Mouse (Mus musculus): Measurements from ENCODE around the gene Pkd1.

Pkd1 gene

DNA sequence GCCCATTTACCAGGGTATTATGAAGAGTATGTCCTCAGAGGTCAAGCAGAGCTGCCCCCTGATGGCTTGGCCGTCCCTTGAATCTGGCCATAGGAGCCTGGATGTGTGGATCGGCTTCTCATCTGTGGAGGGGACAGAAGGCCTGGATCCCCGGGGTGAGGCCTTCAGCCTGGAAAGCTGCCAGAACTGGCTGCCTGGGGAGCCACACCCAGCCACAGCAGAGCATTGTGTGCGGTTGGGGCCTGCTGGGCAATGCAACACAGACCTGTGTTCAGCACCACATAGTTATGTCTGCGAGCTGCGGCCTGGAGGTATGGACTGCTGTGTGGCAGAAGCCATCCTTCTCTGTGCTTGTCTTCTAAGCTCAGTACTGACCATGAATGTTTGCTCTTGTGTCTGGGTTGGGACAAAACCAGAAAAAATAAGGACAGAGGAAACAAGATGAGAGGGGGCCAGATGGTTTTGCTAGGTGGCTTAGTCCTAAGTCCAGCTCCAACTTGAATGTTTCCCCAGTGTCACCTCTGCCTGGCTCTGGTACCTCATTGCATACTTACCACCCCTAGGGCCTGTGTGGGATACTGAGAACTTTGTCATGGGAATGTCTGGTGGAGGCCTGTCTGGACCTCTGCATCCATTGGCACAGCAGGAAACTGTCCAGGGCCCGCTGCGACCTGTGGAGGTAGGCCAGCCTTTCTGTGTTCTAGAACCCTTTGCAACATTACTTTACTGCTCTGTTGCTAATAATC, 17.6 kb downstream of the Pkd1 start:
- DNase-seq = no peak

DNA sequence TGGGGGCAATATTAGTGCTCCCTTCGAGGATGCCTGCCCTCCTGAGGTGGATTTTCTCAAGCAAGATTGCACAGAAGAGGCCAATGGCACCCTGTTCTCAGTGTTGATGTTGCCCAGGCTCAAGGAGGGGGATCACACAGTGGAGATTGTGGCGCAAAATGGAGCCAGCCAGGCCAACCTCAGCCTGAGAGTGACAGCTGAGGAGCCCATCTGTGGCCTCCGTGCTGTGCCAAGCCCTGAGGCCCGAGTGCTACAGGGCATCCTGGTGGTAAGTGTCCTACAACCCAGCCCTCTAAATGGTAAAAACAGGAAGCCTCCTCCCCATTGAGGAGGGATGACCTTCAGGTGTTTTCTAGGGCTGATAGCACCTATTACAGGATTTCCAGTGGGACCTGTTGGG, 20.2 kb downstream of the Pkd1 start:
- no peak for DNase-seq

DNA sequence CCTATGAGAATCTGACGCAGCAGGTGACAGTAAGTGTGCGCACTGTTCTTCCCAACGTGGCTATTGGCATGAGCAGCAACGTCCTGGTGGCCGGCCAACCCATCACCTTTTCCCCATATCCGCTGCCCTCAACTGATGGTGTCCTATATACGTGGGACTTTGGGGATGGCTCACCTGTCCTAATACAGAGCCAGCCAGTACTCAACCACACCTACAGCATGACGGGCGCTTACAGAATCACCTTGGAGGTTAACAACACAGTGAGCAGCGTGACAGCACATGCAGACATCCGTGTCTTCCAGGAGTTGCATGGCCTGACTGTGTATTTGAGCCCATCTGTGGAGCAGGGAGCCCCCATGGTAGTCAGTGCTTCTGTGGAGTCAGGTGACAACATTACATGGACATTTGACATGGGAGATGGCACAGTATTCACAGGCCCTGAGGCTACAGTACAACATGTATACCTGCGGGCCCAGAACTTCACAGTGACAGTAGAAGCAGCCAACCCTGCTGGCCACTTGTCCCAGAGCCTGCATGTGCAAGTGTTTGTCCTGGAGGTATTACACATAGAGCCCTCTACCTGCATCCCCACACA, 23.1 kb downstream of the Pkd1 start:
- no peak for DNase-seq

DNA sequence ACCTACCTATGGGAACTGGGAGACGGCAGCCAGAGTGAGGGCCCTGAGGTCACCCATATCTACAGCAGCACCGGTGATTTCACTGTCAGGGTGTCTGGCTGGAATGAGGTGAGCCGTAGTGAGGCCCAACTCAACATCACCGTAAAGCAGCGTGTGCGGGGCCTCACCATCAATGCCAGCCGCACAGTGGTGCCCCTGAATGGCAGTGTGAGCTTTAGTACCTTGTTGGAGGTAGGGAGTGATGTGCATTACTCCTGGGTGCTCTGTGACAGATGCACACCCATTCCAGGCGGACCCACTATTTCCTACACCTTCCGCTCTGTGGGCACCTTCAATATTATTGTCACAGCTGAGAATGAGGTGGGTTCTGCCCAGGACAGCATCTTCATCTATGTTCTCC, 24.2 kb downstream of the Pkd1 start:
- DNase-seq = no peak

DNA sequence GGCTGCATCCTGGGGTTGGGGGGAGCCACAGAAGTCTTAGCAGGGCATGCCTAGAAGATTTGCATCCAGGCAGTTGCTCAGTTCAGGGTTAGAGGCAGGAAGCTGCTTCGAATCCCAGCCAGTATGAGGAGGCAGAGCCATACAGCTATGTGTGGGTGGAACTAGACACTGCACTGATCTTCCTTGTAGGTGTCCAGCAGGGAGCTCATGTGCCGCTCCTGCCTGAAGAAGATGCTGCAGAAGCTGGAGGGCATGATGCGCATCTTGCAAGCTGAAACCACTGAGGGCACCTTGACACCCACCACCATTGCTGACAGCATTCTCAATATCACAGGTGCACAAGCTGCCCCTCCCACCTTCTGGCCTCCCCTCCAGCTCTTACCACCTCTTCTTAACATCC, 29.9 kb downstream of the Pkd1 start:
- DNase-seq = no peak

DNA sequence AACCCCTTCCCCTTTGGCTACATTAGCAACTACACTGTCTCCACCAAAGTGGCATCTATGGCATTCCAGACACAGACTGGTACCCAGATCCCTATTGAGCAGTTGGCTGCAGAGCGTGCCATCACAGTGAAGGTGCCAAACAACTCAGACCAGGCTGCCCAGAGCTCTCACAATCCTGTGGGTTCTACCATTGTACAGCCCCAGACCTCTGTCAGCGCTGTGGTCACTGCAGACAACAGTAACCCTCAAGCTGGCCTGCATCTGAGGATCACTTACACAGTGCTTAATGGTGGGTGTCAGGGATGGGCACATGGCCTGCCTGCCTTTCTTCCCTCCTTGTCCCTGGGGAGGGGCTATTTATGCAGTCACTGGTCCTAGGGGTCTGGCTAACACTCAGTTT, 30.7 kb downstream of the Pkd1 start:
- no peak for DNase-seq

DNA sequence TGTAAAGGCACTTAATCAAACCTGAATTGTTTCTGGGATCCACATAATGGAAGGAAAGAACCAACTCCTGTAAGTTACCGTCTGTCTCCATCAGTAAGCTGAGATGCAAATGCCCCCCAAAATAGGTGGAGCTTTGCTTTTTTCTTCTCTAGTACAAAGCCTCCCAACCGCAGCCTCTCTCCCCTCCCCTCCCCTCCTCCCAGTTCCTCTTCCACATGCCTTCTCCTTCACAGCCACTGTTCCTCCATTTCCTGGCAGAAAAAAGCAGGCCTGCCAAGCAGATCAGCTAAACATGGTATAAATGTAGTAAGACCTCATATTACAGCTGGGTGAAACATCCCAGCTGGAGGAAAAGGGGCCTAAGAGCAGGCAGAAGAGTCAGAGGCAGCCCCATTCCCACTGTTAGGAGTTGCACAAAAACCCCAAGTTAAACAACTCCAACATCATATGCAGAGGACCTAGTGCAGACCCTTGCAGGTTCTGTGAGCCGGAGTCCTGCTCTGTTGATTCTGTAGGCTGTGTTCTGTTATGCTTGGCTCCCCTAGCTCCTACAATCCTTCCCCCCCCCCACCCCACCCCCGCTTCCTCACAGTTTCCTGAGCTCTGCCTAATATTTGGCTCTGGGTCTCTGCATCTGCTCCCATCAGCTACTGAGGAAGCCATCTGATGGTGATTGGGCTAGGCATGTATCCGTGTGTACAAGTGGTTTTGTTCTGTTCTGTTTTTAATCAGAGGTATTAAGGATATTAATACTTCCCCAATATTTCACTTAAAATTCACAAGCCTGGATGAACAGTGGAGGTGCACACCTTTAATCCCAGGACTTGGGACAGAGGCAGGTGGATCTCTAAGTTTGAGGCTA, 34.2 kb downstream of the Pkd1 start:
- DNase-seq = no peak

DNA sequence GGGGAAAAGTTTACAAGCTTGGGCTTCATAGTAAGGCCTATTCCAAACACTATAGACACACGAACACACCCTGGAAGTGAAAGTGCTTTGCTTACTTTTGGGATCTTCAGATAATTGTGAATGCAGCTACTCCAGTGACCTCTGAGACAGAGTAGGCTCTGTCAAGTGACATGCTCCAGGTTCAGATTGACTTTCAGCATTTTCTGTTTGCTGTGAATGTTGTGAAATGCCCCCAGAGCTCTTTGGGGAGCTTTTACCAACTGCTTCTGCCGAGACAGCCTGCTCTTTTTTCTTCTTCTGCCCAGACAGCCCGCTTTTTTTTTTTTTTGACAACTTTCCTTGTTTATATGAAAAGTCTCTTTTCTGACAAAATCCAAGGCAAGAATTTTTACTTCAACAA, 34.9 kb downstream of the Pkd1 start:
- no peak for DNase-seq

DNA sequence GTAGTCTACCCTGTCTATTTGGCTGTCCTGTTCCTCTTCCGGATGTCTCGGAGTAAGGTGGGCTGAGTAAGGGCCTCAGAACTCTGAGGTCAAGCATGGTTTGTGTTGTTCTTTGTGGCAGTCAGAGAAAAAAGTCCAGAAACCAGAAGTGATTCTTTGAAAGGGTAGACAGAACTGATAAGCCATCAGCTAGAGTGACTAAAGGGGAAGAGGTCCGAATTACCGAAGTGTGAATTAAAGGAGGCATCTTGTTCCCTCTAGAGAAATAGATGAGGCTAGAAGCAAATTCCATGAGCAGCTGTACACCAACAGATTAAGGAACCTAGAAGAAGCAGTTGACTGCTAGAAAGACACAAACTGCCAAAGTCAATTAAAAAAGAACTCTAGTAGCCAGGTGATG, 36.9 kb downstream of the Pkd1 start:
- DNase-seq = no peak

DNA sequence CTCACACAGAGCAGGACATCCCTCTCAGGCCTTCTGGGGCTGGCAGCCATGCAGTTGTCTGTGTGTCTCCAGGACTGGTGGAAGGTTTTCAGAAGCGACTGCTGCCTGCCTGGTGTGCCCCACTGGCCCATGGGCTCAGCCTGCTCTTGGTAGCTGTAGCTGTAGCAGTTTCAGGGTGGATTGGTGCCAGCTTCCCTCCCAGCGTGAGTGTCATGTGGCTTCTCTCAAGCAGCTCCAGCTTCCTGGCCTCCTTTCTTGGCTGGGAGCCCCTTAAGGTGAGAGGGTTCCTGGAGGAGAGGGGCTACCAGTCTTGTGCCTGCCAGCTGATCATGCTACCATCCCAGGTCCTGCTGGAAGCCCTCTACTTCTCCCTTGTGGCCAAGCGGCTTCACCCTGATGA, 41.3 kb downstream of the Pkd1 start:
- no peak for DNase-seq

DNA sequence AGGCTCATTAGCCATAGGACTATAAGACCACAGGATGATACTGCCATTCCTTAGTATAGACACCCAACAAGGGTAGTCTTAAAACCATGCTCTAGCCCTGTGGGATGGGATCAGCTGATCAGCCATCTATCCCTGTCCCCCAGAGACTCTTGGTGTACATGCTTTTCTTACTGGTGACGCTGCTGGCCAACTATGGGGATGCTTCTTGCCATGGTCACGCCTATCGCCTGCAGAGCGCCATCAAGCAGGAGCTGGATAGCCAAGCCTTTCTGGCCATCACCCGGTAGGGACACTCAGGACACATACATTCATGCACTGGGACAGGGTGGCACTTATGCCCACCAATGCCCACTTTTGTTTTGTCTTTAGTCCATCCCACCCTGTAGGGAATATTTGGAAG, 42.1 kb downstream of the Pkd1 start:
- no peak for DNase-seq

DNA sequence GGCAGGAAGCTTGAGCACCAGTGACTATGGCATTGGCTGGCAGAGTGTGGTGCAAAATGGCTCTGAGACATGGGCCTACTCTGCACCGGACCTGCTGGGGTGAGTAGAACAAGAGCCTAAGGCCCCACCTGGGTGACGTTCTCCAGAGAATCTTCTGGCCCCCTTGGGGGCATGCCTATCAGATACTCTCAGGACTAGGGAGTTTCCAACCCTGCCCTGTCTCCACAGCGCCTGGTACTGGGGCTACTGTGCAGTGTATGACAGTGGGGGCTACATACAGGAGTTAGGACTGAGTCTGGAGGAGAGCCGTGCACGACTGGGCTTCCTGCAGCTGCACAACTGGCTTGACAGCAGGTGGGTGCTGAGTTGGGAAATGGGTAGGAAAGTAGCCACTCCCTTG, 43.6 kb downstream of the Pkd1 start:
- no peak for DNase-seq

DNA sequence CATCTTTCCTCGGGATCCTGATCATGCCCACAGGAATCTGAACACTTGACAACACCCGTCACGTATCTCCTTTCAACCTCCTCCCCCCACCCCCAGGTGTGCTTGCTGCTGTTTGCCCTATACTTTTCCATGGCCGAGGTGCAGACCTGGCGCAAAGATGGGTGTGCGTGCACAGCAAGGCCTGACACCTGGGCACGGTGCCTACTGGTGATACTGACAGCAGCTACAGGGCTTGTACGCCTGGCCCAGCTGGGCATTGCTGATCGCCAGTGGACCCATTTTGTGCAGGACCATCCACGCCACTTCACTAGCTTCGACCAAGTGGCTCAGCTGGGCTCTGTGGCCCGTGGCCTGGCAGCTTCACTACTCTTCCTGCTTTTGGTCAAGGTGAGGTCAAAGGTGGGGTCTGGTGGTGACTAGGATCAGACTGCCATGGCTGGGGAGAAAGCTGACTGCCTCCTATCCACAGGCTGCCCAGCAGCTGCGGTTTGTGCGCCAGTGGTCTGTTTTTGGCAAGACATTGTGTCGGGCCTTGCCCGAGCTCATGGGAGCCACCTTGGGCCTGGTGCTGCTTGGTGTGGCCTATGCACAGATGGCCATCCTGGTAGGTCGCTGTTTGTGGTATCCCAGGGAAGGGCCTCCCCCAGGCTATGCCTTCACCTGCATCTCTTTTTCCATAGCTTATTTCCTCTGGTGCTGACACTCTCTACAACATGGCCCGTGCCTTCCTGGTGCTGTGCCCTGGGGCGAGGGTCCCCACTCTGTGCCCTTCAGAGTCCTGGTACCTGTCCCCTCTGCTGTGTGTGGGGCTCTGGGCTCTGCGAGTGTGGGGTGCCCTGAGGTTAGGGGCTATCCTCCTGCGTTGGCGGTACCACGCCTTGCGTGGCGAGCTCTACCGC, 44.6 kb downstream of the Pkd1 start:
- no peak for DNase-seq

DNA sequence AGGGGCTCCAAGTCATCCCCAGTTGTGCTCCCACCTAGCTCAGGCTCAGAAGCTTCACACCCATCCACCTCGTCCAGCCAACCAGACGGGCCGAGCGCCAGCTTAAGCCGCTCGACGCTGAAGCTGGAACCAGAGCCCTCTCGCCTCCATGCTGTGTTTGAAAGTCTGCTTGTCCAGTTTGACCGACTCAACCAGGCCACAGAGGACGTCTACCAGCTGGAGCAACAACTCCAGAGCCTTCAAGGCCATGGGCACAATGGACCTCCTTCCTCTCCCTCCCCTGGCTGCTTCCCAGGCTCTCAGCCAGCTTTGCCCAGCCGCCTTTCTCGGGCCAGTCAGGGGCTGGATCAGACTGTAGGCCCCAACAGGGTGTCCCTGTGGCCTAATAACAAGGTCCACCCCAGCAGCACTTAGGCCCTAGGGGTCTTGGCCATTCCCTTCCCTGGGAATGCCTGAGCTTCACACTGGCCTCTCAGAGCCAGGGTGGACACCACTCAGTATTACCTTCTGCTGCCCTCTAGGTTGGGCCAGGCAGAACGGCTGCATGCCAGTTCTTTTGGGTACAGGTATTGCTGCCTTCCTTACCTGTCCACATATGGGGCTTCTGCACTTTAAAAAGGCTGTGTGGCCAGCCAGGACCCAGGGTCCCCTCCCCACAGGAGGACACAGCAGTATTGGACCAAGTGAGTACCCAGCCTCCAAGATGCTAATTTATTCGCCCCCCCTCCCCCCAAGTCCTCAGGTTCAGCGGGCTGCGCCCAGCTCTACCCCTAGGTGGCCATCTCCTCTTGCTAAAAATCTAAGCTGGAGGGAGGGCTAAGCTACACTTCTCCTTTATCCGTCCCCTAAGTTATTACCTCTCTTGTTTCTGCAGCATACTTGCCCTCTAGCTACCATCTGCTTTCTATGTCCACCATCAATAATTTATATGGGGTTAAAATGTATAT, 45.8 kb downstream of the Pkd1 start:
- no peak for DNase-seq

DNA sequence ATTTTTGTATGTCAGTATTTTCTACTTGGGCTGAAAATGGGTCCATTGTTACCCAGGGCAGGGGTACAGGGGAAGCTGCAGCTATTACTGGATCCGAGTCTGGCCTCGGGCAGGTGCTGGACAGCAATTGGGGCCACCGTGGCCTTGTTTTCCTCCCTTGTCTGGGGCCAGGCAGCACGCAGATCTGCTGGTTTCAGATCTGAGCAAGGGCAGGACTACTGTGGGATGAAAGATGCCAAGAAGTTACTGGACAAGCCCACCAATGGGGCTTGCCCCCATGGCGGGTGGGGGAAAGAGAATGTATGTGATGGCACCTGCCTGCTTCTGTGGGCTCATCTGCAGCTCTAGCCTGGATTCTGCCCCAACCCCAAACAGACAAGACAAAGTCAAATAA, 46.4 kb downstream of the Pkd1 start:
- no peak for DNase-seq

DNA sequence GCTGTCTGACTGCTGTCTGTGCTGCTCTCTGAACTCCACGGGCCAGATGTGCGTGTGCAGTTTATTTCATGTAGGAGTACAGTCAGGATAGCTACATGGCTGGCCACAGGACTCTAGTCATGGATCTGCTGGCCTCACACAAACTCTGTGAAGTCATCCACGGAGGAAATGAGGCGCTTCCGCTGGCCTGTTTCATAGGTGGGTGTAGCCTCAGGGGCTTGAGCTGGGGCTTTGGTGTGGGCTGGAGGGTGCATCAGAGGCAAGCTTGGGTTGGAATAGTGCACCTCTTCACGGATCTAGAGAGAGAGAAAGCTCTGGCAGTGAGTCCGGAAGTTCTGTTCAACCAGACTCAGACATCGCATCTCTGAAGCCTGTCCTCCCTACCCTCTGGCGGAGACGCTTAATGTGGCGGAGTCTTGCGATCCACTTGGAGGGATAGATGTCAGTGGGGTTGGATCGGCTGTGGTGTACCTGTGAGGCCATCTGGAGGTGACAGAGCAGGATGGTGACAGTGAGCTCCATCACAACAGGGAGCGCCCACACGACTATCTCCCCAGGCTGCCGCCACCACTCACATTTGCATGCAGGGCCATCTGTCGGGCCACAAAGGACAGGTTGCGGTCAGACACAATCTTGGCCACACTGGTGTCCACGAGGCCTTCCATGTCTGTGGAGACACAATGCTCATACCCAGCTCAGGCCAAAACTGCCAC, 47.0 kb downstream of the Pkd1 start:
- DNase-seq = no peak

DNA sequence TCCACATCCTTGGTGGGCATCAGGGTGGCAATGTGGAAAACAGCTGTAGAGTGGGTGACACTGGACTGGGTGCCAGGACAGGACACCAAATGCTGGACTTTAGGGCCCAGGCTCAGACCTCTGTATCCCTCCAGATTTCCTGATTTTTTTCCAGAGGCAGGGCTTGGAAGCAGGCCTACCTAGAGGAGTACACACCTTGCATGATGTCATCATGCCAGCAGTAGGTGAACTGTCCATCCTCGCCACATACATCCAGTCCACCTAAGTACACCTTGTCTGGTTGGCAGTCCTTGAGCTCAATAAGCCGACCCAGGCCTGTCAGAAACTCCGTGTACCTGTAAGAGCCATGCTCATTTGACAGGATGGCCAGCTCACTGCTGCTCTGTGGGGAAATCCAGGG, 48.4 kb downstream of the Pkd1 start:
- no peak for DNase-seq

DNA sequence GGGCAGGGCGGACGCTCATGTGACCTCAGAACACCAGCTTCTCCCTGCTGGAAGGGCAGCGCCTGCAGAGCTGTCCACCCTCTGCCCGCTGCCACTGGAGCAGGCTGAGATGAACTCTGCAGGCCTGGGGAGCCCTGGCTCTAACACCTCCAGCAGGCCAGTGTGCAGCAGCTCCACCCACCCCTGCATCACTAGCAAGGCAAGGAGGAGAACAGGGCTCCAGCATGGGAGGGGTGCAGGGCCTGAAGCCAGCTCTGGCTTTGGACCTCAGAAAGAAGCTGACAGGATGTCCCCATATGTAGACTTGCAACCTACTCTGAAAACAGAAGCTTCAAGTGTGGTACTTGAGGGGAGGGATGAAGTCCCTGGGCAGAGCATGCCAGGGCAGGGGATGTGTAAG, 50.9 kb downstream of the Pkd1 start:
- no peak for DNase-seq

DNA sequence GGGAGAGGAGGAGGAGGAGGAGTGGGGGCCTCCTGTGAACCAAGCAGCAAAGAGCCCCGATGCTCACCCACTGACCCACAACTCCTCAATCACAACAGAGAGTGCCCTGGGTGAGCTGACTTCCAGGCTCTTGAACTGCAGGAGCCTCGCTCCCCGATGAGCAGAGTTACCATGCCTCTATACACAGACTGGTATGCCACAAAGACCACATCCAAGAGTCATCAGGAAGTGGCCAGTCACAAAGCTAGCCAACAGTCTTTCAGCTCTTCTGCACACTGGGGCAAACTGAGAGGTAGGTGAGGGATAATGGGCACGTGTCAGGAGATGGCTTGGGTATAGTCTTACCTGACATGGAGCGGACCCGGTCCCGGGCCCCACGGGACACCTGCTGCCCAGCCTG, 54.3 kb downstream of the Pkd1 start:
- no peak for DNase-seq

DNA sequence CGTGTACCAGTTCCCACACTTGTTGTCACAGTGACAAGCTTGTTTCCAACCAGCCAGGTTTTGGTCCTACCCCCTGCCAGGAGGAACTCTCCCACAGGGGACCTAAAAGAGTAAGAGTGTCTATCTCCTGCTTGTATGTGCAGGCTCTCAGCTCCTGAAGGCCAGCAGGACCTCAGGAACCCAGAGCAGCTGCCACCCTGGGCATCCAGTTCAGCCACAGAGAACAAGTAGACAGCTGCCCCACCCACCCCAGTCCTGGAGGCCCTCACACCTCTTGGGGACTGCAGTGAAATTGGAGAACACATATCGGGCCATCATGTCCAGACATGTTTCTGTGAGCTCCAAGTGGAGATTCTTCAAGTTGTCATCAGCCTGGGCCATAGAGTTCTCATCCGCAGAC, 54.9 kb downstream of the Pkd1 start:
- no peak for DNase-seq

DNA sequence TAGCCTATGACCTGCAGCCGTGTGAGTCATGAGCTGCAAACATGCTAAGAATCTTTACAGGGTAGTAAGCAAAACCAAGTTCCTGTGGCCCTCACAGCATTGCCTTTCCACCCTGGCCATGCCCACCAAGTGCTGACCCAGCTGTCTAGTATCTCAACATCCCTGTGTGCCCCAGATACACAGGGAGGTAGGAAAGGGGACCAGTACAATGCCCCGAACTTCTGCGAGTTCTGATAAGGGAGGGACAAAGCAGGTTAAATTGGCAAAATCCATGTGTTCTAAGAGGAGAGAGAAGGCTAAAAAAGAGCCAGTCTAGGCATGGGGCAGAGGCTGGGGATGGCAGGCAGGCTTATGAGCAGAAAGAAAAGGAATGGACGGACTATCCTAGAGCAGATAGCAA, 58.7 kb downstream of the Pkd1 start:
- no peak for DNase-seq
